Mouse (Mus musculus): ENCODE data around the gene Slc31a1. TPM values are rescaled to one million over a fixed set of nuclear protein-coding genes. Genes with fewer than 3 reads are reported as not detected.

Gene Slc31a1
- total and polyA plus RNA-seq, 3 experiments, result 14.8 to 19.1 (median 17.4) TPM

GRCm38 (mm10) chr4:62318294-62318693 is 42.2 kb upstream of the Slc31a1 start:
- 71% methylated on average over 1 of the region's 1 CpGs for WGBS
- no peak for DNase-seq
- intact Hi-C loops (cut with DNase I), result no loop called here
- H3K9ac ChIP-seq (ENCODE audit: low read depth, low read length), result no peak overlapping the region
- no peak for TF ChIP-seq EP300 (IDR thresholded peaks at IDR 0.05; ENCODE audit: insufficient read depth, low read depth, low read length)
- no peak for TF ChIP-seq POLR2A (IDR thresholded peaks at IDR 0.05; ENCODE audit: insufficient read depth, low read depth, low read length)
- no peak for TF ChIP-seq CTCF (IDR thresholded peaks at IDR 0.05)
- H3K79me2 ChIP-seq (replicated peaks; ENCODE audit: control insufficient read depth, insufficient read depth, low read length), result no peaks in the 10 kb centered on the region
- H3K27ac ChIP-seq, result no peak overlapping the region
- H3K36me3 ChIP-seq (ENCODE audit: control insufficient read depth, insufficient read depth, low read length), result peaks cover 3% of the 10 kb centered on the region
- H3K4me1 ChIP-seq (ENCODE audit: control insufficient read depth, insufficient read depth, low read length), result no peaks in the 10 kb centered on the region; the same call in 1 of the 2 replicates
- no peaks in the 10 kb centered on the region for H3K27me3 ChIP-seq (ENCODE audit: control insufficient read depth, insufficient read depth, low read length)
- no peak overlapping the region for H3K4me3 ChIP-seq

DNA sequence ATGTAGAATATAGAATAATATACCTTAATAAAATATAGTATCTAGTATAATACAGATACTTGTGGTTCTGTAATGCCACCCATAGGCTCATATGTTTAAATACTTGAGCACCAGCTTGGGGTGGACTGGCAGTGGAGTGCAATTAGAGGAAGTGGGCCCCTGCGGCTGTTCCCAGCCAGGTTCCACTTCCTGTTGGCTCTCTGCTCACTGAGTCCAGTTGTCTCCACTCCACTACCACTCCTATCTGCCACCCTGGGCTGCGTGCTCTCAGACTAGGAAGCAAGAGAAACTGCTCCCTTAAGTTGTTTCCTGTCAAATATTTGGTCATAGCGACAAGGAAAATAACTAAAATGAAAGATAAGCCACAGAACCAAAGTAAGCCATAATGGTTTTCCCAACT is 37.8 kb upstream of the Slc31a1 start:
- no peaks in the 10 kb centered on the region for H3K79me2 ChIP-seq (replicated peaks; ENCODE audit: control insufficient read depth, insufficient read depth, low read length)
- TF ChIP-seq POLR2A (IDR thresholded peaks at IDR 0.05; ENCODE audit: insufficient read depth, low read depth, low read length), result no peak
- no peak for TF ChIP-seq CTCF (IDR thresholded peaks at IDR 0.05)
- TF ChIP-seq EP300 (IDR thresholded peaks at IDR 0.05; ENCODE audit: insufficient read depth, low read depth, low read length), result no peak
- intact Hi-C loops (cut with DNase I), result no loop called here

GRCm38 (mm10) chr4:62326111-62326510 is 34.4 kb upstream of the Slc31a1 start:
- Histone ChIP-seq H3K4me3 (no peak overlapping the region), H3K27ac (no peak overlapping the region), H3K27me3 (ENCODE audit: control insufficient read depth, insufficient read depth, low read length) (no peaks in the 10 kb centered on the region), H3K9ac (ENCODE audit: low read depth, low read length) (no peak overlapping the region), H3K36me3 (ENCODE audit: control insufficient read depth, insufficient read depth, low read length) (peaks cover 25% of the 10 kb centered on the region), H3K79me2 (replicated peaks; ENCODE audit: control insufficient read depth, insufficient read depth, low read length) (no peaks in the 10 kb centered on the region), H3K4me1 (ENCODE audit: control insufficient read depth, insufficient read depth, low read length) (no peaks in the 10 kb centered on the region)
- intact Hi-C loops (cut with DNase I), result no loop called here
- no peak for DNase-seq
- TF ChIP-seq CTCF (IDR thresholded peaks at IDR 0.05) (no peak), POLR2A (IDR thresholded peaks at IDR 0.05; ENCODE audit: insufficient read depth, low read depth, low read length) (no peak), EP300 (IDR thresholded peaks at IDR 0.05; ENCODE audit: insufficient read depth, low read depth, low read length) (no peak)

More for the DNA sequence above, 37.8 kb upstream of the Slc31a1 start:
- no peaks in the 10 kb centered on the region for H3K27me3 ChIP-seq (ENCODE audit: control insufficient read depth, insufficient read depth, low read length)
- H3K4me1 ChIP-seq (ENCODE audit: control insufficient read depth, insufficient read depth, low read length), result no peaks in the 10 kb centered on the region; the same call in 1 of the 2 replicates
- no peak overlapping the region for H3K27ac ChIP-seq
- WGBS, result 57% methylated on average over 3 of the region's 3 CpGs
- peak in 1 of 2 experiments; percentile 48 for DNase-seq
- no peak overlapping the region for H3K4me3 ChIP-seq
- peaks cover 19% of the 10 kb centered on the region for H3K36me3 ChIP-seq (ENCODE audit: control insufficient read depth, insufficient read depth, low read length)
- H3K9ac ChIP-seq (ENCODE audit: low read depth, low read length), result no peak overlapping the region

DNA sequence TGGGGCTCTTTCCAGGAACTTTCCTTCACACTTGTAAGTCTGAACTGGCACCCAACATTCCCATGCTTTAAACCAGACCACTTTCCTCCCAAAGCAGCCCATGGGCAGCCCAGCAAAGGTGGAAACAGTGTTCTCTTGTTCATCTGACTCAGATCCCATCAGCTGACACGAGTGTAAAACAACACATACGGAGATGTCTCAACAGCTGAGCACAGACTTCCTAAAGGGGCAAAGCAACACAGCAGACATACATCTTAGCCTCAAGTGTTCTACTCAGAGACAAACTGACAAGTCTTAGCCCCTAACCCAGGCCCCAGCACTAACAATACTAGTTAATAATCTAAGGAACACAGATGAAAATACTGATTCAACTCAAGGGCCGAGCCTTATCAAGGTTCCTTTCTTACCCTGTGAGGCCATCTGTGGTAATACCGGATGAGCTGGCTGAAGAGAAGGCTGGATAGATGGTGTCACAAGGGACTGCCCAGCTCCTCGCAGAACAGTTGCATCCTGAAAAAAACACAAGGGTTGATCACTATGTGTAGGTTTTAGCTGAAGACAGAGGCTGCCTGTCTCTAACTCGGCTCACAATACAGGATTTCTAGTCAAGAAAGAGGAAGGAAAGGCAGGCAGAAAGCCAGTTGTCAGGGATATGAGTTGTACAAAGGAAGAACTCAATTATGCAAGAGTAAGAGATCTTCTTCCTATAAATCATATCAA is 31.4 kb upstream of the Slc31a1 start:
- intact Hi-C loops (cut with DNase I), result no loop called here

GRCm38 (mm10) chr4:62331977-62332376 is 28.6 kb upstream of the Slc31a1 start:
- peaks cover 9% of the 10 kb centered on the region for H3K36me3 ChIP-seq (ENCODE audit: control insufficient read depth, insufficient read depth, low read length)

More for the DNA sequence above, 31.4 kb upstream of the Slc31a1 start:
- TF ChIP-seq CTCF (IDR thresholded peaks at IDR 0.05), result no peak
- no peak for TF ChIP-seq POLR2A (IDR thresholded peaks at IDR 0.05; ENCODE audit: insufficient read depth, low read depth, low read length)
- TF ChIP-seq EP300 (IDR thresholded peaks at IDR 0.05; ENCODE audit: insufficient read depth, low read depth, low read length), result no peak
- DNase-seq, result no peak
- Histone ChIP-seq H3K4me1 (ENCODE audit: control insufficient read depth, insufficient read depth, low read length) (no peaks in the 10 kb centered on the region), H3K9ac (ENCODE audit: low read depth, low read length) (no peak overlapping the region), H3K27ac (no peak overlapping the region), H3K4me3 (no peak overlapping the region), H3K79me2 (replicated peaks; ENCODE audit: control insufficient read depth, insufficient read depth, low read length) (no peaks in the 10 kb centered on the region), H3K36me3 (ENCODE audit: control insufficient read depth, insufficient read depth, low read length) (peaks cover 22% of the 10 kb centered on the region), H3K27me3 (ENCODE audit: control insufficient read depth, insufficient read depth, low read length) (no peaks in the 10 kb centered on the region)
- WGBS, result 48% methylated on average over 6 of the region's 6 CpGs

GRCm38 (mm10) chr4:62338536-62338935 is 22.0 kb upstream of the Slc31a1 start:
- Histone ChIP-seq H3K79me2 (replicated peaks; ENCODE audit: control insufficient read depth, insufficient read depth, low read length) (no peaks in the 10 kb centered on the region), H3K27me3 (ENCODE audit: control insufficient read depth, insufficient read depth, low read length) (no peaks in the 10 kb centered on the region), H3K9ac (ENCODE audit: low read depth, low read length) (no peak overlapping the region), H3K36me3 (ENCODE audit: control insufficient read depth, insufficient read depth, low read length) (no peaks in the 10 kb centered on the region), H3K4me3 (no peak overlapping the region), H3K27ac (no peak overlapping the region), H3K4me1 (ENCODE audit: control insufficient read depth, insufficient read depth, low read length) (no peaks in the 10 kb centered on the region)
- no peak for DNase-seq
- no peak for TF ChIP-seq CTCF (IDR thresholded peaks at IDR 0.05)
- no peak for TF ChIP-seq EP300 (IDR thresholded peaks at IDR 0.05; ENCODE audit: insufficient read depth, low read depth, low read length)
- TF ChIP-seq POLR2A (IDR thresholded peaks at IDR 0.05; ENCODE audit: insufficient read depth, low read depth, low read length), result no peak
- WGBS, result 93% methylated on average over 5 of the region's 5 CpGs
- intact Hi-C loops (cut with DNase I), result no loop called here

More at GRCm38 (mm10) chr4:62331977-62332376, 28.6 kb upstream of the Slc31a1 start:
- TF ChIP-seq CTCF (IDR thresholded peaks at IDR 0.05), result peak; percentile 27; the same call in 1 of the 2 replicates
- no peak for TF ChIP-seq POLR2A (IDR thresholded peaks at IDR 0.05; ENCODE audit: insufficient read depth, low read depth, low read length)
- 61% methylated on average over 5 of the region's 5 CpGs for WGBS
- Histone ChIP-seq H3K4me3 (no peak overlapping the region), H3K9ac (ENCODE audit: low read depth, low read length) (no peak overlapping the region), H3K4me1 (ENCODE audit: control insufficient read depth, insufficient read depth, low read length) (no peaks in the 10 kb centered on the region), H3K79me2 (replicated peaks; ENCODE audit: control insufficient read depth, insufficient read depth, low read length) (no peaks in the 10 kb centered on the region), H3K27ac (no peak overlapping the region), H3K27me3 (ENCODE audit: control insufficient read depth, insufficient read depth, low read length) (no peaks in the 10 kb centered on the region)
- intact Hi-C loops (cut with DNase I), result no loop called here
- no peak for DNase-seq

All from heart, adult 2 months (tissue).